Mouse (Mus musculus) heart, postnatal 25 days (tissue): Measurements from ENCODE around the gene Omp. TPM values are rescaled to one million over a fixed set of nuclear protein-coding genes. Genes with fewer than 3 reads are reported as not detected.

Experiments
- DNase-seq: peaks from one replicate; pipeline ENCODE4 v3.0.0; 2022; ENCODE audit warnings: low spot score
- intact Hi-C: fragments of 180-260 bp; cut with DNase I; formaldehyde crosslinking; loops from one replicate; pipeline ENCODE4 v1.15.1; 2025
- total RNA-seq, 2 experiments: library from RNA; stranded (reverse); gene quantifications; 2 replicates each; pipeline ENCODE4 v1.2.3; 2021

Omp gene
- total RNA-seq, 2 experiments from 2014 or later = 0.11 TPM; not detected in 1

DNA sequence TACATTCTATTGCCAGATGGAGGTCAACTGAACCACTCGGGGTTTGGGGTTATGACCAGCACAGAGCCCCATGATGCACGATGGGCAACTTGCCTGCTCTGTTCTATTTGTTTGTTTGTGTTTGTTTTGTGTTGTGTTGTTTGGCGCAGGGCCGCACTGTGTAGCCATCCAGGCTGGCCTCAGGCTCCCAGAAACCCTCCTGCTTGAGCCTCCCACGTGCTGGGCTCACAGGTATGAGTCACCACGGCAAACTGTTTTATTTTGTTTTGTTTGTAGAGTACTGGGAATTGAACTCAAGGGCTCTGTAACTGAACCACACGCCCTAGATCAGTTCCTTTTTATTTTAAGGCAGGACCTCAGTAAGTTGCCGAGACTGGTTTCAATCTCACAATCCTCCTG, 1.1 kb upstream of the Omp start:
- DNase-seq = no peak
- intact Hi-C loops = no loop called here

DNA sequence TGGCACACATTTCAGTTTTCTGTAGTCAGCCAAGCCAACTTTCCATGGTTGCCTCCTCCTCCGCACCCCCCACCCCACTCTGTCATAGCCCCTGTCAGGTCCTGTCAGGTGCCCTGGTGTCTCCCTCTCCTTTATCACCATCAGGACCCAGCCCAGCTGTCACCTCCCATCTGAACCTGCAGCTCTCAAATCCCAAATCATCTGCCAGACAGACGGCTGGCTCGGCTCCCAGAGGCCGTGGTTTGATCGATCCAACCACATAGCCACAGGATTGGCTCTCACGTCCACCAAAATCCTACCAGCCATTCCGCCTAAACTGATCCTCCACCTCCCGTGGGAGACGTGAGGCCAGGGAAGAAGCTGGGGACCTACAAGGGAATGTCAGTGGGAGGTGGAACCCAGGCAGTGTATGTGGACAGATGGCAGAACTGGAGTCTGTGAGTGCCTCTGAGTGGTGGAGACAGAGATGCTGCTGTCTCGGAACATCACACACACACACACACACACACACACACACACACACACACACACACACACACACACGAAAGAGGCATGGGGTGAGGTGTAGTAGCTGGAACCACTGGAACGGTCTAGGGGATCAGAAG, 642 bp upstream of the Omp start:
- DNase-seq = no peak
- intact Hi-C loops = no loop called here

GRCm38 (mm10) chr7:98142648-98143047, 2.7 kb downstream of the Omp start:
- intact Hi-C loops = no loop called here
- DNase-seq = no peak

- intact Hi-C loops = no loop called here
- DNase-seq = no peak
Observed at GRCm38 (mm10) chr7:98142247-98142646, 3.1 kb downstream of the Omp start.

DNA sequence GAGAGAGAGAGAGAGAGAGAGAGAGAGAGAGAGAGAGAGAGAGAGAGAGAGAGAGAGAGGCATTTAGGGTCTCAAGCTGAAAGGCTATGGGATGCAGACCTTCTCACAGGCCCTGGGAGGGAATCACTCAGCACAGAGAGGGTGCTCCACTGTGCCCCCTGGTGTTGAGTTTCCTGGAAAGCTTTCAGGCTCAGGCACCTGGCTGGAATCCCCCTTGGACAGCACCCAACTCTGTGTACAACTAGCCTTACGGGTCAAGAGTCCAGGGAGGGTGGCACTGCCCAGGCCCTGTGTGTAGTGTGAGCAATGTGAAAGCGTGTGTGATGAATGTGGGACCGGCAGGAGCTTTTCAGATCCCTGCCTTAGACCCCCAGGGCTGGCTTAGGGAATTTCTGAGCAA, 4.1 kb downstream of the Omp start:
- DNase-seq = no peak
- intact Hi-C loops = no loop called here

DNA sequence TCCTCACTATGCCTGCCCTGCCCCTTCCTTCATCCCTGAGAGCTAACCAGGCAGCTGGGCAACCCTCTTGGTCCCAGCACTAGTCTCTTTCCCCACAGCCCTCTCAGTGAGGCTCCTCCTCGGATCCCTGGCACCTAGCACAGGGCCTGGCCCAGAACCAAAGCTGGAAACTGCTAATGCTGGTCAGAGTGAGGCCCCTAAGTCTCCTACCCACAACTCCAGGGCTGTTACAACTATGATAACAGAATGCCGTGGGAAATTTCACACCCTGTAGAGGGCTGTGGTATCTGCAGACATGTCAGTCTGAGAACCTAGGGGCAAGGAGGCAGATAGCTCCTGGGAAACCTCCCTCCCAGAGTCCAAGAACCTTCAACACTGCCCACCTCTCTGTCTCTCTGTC, 4.7 kb downstream of the Omp start:
- no peak for DNase-seq
- intact Hi-C loops = no loop called here

- intact Hi-C loops = no loop called here
- no peak for DNase-seq
Observed at GRCm38 (mm10) chr7:98139216-98139615, 6.1 kb downstream of the Omp start.

DNA sequence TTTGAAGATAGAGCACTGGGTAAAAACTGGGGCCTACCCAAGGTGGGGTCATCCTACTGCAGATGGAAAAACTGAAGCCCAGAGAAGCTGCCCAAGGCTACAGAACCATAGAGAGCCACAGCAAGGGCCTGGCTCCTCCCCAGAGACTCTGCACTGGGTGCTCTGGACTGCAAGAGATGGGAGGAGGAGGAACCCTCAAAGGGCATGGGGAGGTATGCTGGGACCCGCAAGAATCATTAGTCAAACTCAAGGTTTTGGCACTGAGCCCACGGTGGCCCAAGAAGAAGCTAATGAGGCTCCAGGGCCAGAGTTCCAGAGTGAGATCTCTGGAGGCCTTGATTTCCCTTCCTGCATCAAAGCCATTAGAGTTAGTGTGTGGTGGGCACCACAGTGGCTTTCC, 7.3 kb downstream of the Omp start:
- no peak for DNase-seq
- intact Hi-C loops = no loop called here

- intact Hi-C loops = no loop called here
- DNase-seq = no peak
Observed at GRCm38 (mm10) chr7:98137583-98137982, 7.7 kb downstream of the Omp start.

GRCm38 (mm10) chr7:98131751-98132150, 13.6 kb downstream of the Omp start:
- DNase-seq = no peak
- intact Hi-C loops = no loop called here

DNA sequence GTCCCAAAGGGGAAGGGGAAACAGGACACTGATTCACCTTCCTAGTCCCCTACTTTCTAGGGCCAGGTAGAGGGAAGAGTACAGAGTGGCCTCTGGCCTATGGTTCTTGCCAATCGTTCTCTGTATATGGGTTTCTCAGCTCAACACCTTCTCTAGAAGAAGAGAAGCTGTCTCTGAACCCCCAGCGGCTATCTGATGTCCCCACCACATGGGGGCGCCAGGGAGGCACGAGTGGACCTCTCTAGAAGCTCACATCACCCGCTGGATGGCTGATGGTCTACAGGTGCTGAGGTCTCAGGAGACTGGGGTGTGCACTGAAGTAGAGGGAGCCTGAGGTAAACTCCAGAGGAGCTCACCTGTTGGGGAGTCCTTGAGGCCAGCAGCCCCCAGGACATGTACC, 19.8 kb downstream of the Omp start:
- no peak for DNase-seq
- intact Hi-C loops = no loop called here

DNA sequence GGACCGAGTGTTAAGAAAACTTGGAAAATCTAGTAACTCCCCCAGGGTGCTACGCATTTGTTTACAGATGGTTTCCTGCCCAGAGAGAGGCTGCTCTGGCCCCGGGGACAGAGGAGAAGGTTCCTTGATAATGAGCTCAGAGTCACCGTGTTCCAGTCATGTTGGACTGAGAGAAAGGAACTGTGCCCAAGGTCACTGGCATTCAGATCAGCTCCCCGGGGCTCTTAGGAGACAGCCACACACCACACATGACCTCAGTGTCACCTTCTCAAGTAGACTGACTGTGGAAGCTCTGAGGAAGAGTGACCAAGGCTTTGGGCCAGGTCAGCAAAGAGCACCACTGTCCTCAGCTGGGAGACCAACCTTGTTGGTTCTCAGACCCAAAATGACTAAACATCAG, 20.6 kb downstream of the Omp start:
- intact Hi-C loops = no loop called here
- DNase-seq = no peak

- no peak for DNase-seq
- intact Hi-C loops = no loop called here
Observed at GRCm38 (mm10) chr7:98121673-98122072, 23.6 kb downstream of the Omp start.

GRCm38 (mm10) chr7:98121241-98121640, 24.1 kb downstream of the Omp start:
- intact Hi-C loops = no loop called here
- no peak for DNase-seq

GRCm38 (mm10) chr7:98120325-98120724, 25.0 kb downstream of the Omp start:
- DNase-seq = no peak
- intact Hi-C loops = loop anchor here (1.0 kb wide), 2 partner anchors 17 to 49 kb away; no protein-coding TSS in a partner anchor

- intact Hi-C loops = loop anchor here (1.0 to 2.0 kb wide), 3 partner anchors 17 to 371 kb away; no protein-coding TSS in a partner anchor
- DNase-seq = no peak
Observed at GRCm38 (mm10) chr7:98119961-98120232, 25.4 kb downstream of the Omp start.

DNA sequence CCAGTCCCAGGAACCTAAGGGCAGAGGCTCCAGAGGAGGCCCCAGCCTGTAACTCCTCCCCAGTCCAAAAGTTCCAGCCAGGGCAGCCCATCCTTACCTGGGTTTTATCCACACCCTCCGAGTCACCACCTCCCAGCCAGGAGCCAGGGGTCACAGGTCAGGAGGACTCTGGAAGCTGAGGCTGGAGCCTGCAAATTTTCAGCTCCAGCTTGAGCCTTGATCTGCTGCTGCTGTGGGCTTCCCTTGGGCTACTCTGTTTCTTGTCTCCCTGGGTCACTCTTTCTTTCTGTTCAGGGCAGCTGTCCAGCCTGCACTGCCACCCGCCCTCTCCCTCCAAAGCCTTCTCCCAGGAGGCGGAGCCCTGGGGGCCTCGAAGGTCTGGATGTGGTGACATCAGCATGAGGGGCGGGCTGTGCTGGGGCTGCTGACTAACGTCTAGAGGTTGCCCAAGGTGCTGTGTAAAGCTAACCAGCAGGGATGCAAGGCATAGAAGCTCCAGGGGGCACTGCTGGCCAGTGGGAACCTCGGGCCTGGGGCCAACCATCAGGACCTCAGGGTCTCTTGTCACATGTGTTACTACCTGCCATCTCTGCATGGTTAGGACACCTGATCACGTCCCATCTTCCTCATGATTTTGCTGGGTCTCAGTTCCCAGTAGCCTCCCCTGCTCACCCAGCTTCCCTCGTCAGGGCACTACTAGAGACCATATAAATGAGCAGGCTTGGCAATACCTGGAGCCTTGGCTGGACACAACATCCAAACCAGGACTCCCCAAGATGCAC, 25.9 kb downstream of the Omp start, which contains the start of gene Myo7a:
TSS of gene Myo7a (minus strand) at position 346 of the 782 bp plus-strand sequence.
- intact Hi-C loops = loop anchor here (2.0 kb wide), 1 partner anchor 371 kb away; no protein-coding TSS in a partner anchor
- DNase-seq = peak; percentile 40

GRCm38 (mm10) chr7:98117012-98117660, 28.2 kb downstream of the Omp start:
- intact Hi-C loops = no loop called here

DNA sequence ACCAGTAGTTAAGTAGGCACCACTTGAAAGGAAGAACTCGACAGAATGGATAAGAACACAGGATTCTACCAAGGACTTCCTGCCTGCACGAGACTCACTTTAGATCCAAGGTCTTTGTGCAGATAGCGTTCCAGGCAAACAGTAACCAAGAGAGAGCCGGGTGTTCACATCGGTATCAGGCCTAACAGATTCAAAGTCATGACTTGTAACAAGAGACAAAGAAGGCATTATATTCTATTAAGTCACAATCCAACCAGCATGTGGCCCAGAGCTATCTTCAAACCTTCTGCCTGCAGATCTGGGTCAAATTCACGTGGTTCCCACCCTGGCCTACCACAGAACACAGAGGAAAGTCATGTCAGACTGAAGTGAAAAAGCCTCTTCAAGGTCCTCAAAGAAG, 30.6 kb downstream of the Omp start:
- intact Hi-C loops = no loop called here
- no peak for DNase-seq

More at GRCm38 (mm10) chr7:98117012-98117660, 28.2 kb downstream of the Omp start:
- DNase-seq = peak; percentile 65

- no peak for DNase-seq
- intact Hi-C loops = no loop called here
Observed at GRCm38 (mm10) chr7:98111233-98111632, 34.1 kb downstream of the Omp start.

DNA sequence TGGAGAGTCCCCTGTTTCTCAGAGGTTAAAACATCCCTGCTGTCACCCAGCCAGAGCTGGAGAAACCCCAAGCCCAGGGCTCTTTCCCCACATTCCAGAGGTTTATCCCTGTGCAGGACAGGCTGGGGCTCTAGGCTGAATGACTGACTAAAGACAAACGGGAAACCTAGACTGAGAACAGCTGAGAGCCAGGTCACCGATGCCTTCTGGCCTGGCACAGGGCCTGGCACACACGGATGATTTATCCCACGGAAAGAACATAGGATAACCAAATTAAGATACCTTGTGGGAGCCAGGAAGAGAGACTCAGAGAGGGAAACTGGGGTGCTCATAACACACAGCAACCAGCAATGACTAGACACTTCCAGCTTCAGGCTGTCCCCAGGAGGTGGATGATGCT, 35.5 kb downstream of the Omp start:
- no peak for DNase-seq
- intact Hi-C loops = no loop called here
